8 mouse cellular contexts compared by ENCODE assay signal in genomic region chr4:46489028-46489925, GRCm38 (mm10). TPM values are rescaled to one million over a fixed set of nuclear protein-coding genes. Genes with fewer than 3 reads are reported as not detected.
A peak's percentile ranks its signal among the peaks of the same experiment; 100 is the strongest.
DNase-seq lines count a peak whose midpoint lies in the region; ATAC-seq lines count a peak whose summit lies in the region.

Gene Nans, plus strand, starts transcription at chr4:46489248.

- peaks cover 18% of the 10 kb centered on the region for H3K36me3 ChIP-seq in heart, embryonic 14.5 days (ENCODE audit: control insufficient read depth, insufficient read depth, low read length)
- H3K36me3 ChIP-seq in liver, embryonic 13.5 days: peaks cover 27% of the 10 kb centered on the region
- H3K36me3 ChIP-seq in stomach, embryonic 16.5 days (ENCODE audit: control insufficient read depth, insufficient read depth, low read length): peaks cover 9% of the 10 kb centered on the region; the same call in 1 of the 2 replicates

- peak; percentile 90 for DNase-seq in c-Kit-negative CD71-positive TER-119-positive erythroid progenitor cells, embryonic 14.5 days (ENCODE audit: low read depth, low spot score)
- peak; percentile 88 for DNase-seq in fibroblast of lung, adult 2 months (ENCODE audit: low read depth)
- DNase-seq in kidney, postnatal 14 days: peak; percentile 97
- DNase-seq in liver, embryonic 13.5 days: peak; percentile 95
- DNase-seq in neural tube, embryonic 10.5 days (ENCODE audit: extremely low spot score, low spot score): peak; percentile 91

- H3K4me2 ChIP-seq in heart, embryonic 14.5 days (ENCODE audit: low read length): peak within 1 kb of the TSS; percentile 93
- H3K4me2 ChIP-seq in liver, embryonic 13.5 days: peak within 1 kb of the TSS; percentile 93
- H3K4me2 ChIP-seq in stomach, embryonic 16.5 days (ENCODE audit: low read depth, low read length): peak within 1 kb of the TSS; percentile 61

- H3K9me3 ChIP-seq in heart, embryonic 14.5 days (ENCODE audit: control insufficient read depth, low read length): no peaks in the 10 kb centered on the region
- no peaks in the 10 kb centered on the region for H3K9me3 ChIP-seq in liver, embryonic 13.5 days (replicated peaks)
- no peaks in the 10 kb centered on the region for H3K9me3 ChIP-seq in stomach, embryonic 16.5 days (replicated peaks; ENCODE audit: control insufficient read depth, low read length)

- H3K4me3 ChIP-seq in heart, embryonic 14.5 days (ENCODE audit: control insufficient read depth in 1 of 2, insufficient read depth in 1 of 2, low read depth in 1 of 2, low read length in 2 of 2): peak within 1 kb of the TSS; percentile 75 to 88
- peak within 1 kb of the TSS; percentile 90 for H3K4me3 ChIP-seq in liver, embryonic 13.5 days (replicated peaks)
- H3K4me3 ChIP-seq in stomach, embryonic 16.5 days (replicated peaks; ENCODE audit: low read length): peak within 1 kb of the TSS; percentile 77

- peaks cover 11 to 16% of the 10 kb centered on the region in 2 experiments for H3K4me1 ChIP-seq in heart, embryonic 14.5 days (ENCODE audit: control insufficient read depth in 2 of 2, insufficient read depth in 2 of 2, low read length in 2 of 2)
- peaks cover 53% of the 10 kb centered on the region for H3K4me1 ChIP-seq in liver, embryonic 13.5 days (replicated peaks)
- peaks cover 19% of the 10 kb centered on the region for H3K4me1 ChIP-seq in stomach, embryonic 16.5 days (ENCODE audit: control insufficient read depth, insufficient read depth, low read length)

- no peaks in the 10 kb centered on the region for H3K27me3 ChIP-seq in heart, embryonic 14.5 days (ENCODE audit: control insufficient read depth, insufficient read depth, low read length)
- H3K27me3 ChIP-seq in liver, embryonic 13.5 days: no peaks in the 10 kb centered on the region
- no peaks in the 10 kb centered on the region for H3K27me3 ChIP-seq in stomach, embryonic 16.5 days (ENCODE audit: control insufficient read depth, insufficient read depth, low read length)

- peak; percentile 89 for ATAC-seq in CD4-positive, CD25-positive, alpha-beta regulatory T cell, adult 4 months
- peak; percentile 92 for ATAC-seq in heart, embryonic 14.5 days (ENCODE audit: insufficient number of reproducible peaks, insufficient read depth, low FRiP score, low read depth)
- peak; percentile 97 for ATAC-seq in liver, embryonic 13.5 days (ENCODE audit: low read depth)
- peak; percentile 97 for ATAC-seq in stomach, embryonic 16.5 days (ENCODE audit: insufficient read depth, low FRiP score)

- H3K27ac ChIP-seq in heart, embryonic 14.5 days (replicated peaks in 1 of 2; ENCODE audit: control insufficient read depth in 1 of 2, insufficient read depth in 1 of 2, low read depth in 2 of 2, low read length in 2 of 2): peak within 1 kb of the TSS; percentile 42 to 74
- peak within 1 kb of the TSS; percentile 85 for H3K27ac ChIP-seq in liver, embryonic 13.5 days
- peak within 1 kb of the TSS; percentile 74 for H3K27ac ChIP-seq in stomach, embryonic 16.5 days (ENCODE audit: low read length)

- under 1% methylated on average over 55 of the region's 58 CpGs for WGBS in heart, embryonic 14.5 days
- WGBS in liver, embryonic 13.5 days (ENCODE audit: insufficient replicate concordance): under 1% methylated on average over 58 of the region's 58 CpGs
- WGBS in stomach, embryonic 16.5 days: under 1% methylated on average over 58 of the region's 58 CpGs

- peak within 1 kb of the TSS; percentile 89 for H3K9ac ChIP-seq in heart, embryonic 14.5 days (ENCODE audit: low read length)
- H3K9ac ChIP-seq in liver, embryonic 13.5 days: peak within 1 kb of the TSS; percentile 94
- peak within 1 kb of the TSS; percentile 87 for H3K9ac ChIP-seq in stomach, embryonic 16.5 days (ENCODE audit: low read length)

RNA-seq across cellular contexts. Expression of gene Nans, which starts in this region (rescaled TPM):
- polyA plus RNA-seq in CD4-positive, CD25-positive, alpha-beta regulatory T cell, adult 4 months (2017; shearing (Covaris generic)): 10 to 100 TPM; 67.1 to 69.6 TPM
- polyA plus RNA-seq in heart, embryonic 14.5 days (2014; fragmentation: Nextera tagmentation; extraction: Ambion mirVana): 48.6 and 50.1 TPM in 2 replicates
- polyA plus RNA-seq in liver, embryonic 13.5 days (2015; fragmentation: Nextera tagmentation; extraction: Ambion mirVana): 65.4 and 77.9 TPM in 2 replicates
- polyA plus RNA-seq in stomach, embryonic 16.5 days (2015; fragmentation: Nextera tagmentation; extraction: Ambion mirVana): 90.7 and 101 TPM in 2 replicates

Comparison
In these comparisons a context has a peak if more than half of its experiments do, and no peak if none do; other contexts are left out.
1. Peak in every context shown above with its lines: DNase-seq, ATAC-seq, H3K4me3 ChIP-seq and H3K27ac ChIP-seq.